Mouse (Mus musculus) stomach, postnatal 0 days (tissue): ENCODE measurements around the gene Gm49395.

Experiments used
- CTCF ChIP-seq: IDR thresholded peaks from 2 replicates; pipeline ENCODE4 v1.5.1; 2016; ENCODE audit warnings: antibody characterized with exemption, low read depth, mild to moderate bottlenecking, moderate library complexity
- EP300 ChIP-seq: optimal IDR thresholded peaks from 2 replicates; pipeline ENCODE3; 2016; ENCODE audit warnings: antibody characterized with exemption

DNA sequence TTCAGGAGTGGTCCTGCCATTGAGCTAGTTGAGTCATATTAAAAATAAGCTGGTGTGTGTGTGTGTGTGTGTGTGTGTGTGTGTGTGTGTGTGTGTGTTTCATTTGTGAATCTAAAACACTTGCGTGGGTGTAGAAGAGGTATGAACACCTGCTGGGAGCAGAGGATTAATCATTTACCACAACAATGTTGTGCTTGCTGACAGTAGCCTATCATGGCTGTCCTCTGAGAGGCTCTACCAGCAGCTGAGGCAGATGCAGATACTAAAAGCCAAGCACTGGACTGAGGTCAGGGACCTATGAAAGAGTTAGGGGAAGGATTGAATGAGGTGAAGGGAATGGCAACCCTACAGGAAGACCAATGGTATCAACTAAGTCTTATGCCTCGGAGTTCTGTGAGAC lies 68.6 kb downstream of the Gm49395 start:
- TF ChIP-seq CTCF, result no peak
- no peak for TF ChIP-seq EP300
